Mouse (Mus musculus) midbrain, embryonic 11.5 days (tissue): Measurements from ENCODE around the gene Ly6g6c. TPM values are rescaled to one million over a fixed set of nuclear protein-coding genes. Genes with fewer than 3 reads are reported as not detected.
A peak's percentile ranks its signal among the peaks of the same experiment; 100 is the strongest.

Experiments
- ATAC-seq: fragments of 200-750 bp; cut with Nextera tagmentation; 2 replicates; pipeline ENCODE4 v1.8.0; 2017; ENCODE audit warnings: moderate TSS enrichment, moderate library complexity; ENCODE audit not compliant: low FRiP score
- DNase-seq: peaks from one replicate; pipeline ENCODE4 v3.0.0; 2015; ENCODE audit warnings: low spot score; ENCODE audit errors: missing footprints
- H3K27ac ChIP-seq: fragments of 300-500 bp; sonication (generic); 2 replicates; pipeline ENCODE4 v1.5.1; 2014; ENCODE audit warnings: low read depth, low read length
- H3K27me3 ChIP-seq: fragments of 300-500 bp; sonication (generic); 2 replicates; pipeline ENCODE4 v1.6.1; 2014; ENCODE audit warnings: mild to moderate bottlenecking, low read length, moderate library complexity, mixed read lengths; ENCODE audit not compliant: control insufficient read depth, insufficient read depth
- H3K36me3 ChIP-seq: fragments of 300-500 bp; sonication (generic); 2 replicates; pipeline ENCODE4 v1.6.1; 2014; ENCODE audit warnings: mild to moderate bottlenecking, low read length, moderate library complexity, mixed read lengths; ENCODE audit not compliant: control insufficient read depth, insufficient read depth
- H3K4me1 ChIP-seq: fragments of 300-500 bp; sonication (generic); 2 replicates; pipeline ENCODE4 v1.6.1; 2014; ENCODE audit warnings: low read length; ENCODE audit not compliant: control insufficient read depth, insufficient read depth
- H3K4me2 ChIP-seq: fragments of 300-500 bp; sonication (generic); 2 replicates; pipeline ENCODE4 v1.6.1; 2014; ENCODE audit warnings: mild to moderate bottlenecking, moderate library complexity
- H3K4me3 ChIP-seq: fragments of 300-500 bp; sonication (generic); 2 replicates; pipeline ENCODE4 v1.5.1; 2014; ENCODE audit warnings: low read depth, low read length
- H3K9ac ChIP-seq: fragments of 300-500 bp; sonication (generic); 2 replicates; pipeline ENCODE4 v1.6.1; 2014; ENCODE audit warnings: low read length
- H3K9me3 ChIP-seq: fragments of 300-500 bp; sonication (generic); 2 replicates; pipeline ENCODE4 v1.6.1; 2016; ENCODE audit warnings: low read length; ENCODE audit not compliant: control insufficient read depth
- WGBS: fragments of 180-500 bp; shearing (Covaris S2); extraction: QIAGEN DNeasy Blood & Tissue Kit; methylation state at CpG from one replicate; pipeline ENCODE4 v1.1.7; 2014; 5-methylcytosine and 5-hydroxymethylcytosine counted together
- polyA plus RNA-seq: library from polyadenylated mRNA; unstranded; fragments of >200 nt; fragmentation: Nextera tagmentation; extraction: Ambion mirVana; gene quantifications from 2 replicates; pipeline ENCODE4 v1.2.1, GENCODE M21; 2014

Ly6g6c gene
- polyA plus RNA-seq, 1 experiment from 2014 or later = not detected

DNA sequence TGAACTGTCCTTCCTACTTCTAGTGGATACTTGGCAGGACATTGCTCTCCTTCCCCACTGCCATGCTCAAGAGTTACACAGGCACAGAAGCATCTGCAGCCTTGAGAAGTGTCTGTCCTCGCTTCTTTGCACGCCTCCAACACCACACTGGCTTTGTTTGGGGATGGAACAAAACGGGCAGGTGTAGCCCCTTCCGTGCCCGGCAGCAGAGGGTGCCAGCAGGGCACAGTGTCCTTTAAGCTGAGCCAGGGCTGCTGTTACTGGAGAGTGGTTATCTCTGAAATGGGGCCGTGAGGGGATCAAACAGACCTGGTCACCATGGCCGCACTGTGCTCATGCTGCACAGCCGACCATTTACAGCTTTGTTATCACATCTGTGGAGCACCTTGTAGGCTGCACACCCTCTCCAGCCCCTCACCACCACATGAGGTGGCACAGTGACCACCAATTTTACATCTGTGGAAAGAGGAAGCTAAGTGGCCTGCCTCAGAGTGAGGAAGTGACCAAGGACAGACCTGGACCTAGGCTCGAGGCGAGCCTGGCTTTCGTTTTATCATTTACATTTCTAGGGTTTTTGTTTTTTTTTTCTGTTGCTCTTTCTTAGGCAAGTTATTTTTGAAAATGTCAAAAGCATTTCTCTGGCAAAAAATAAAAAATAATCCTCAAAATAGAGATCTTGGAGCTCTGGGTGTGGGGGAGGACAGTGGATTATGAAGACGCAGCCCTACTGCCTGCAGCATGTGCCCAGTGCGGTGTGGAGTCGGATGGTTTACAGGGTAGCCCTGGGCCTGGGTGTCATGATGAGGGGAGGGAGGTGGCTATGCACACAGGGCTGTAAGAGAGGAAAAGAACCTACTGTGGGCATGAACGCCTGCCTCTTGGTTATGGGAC is 29.5 kb downstream of the Ly6g6c start:
- DNase-seq (no peak), ATAC-seq (no peak)
- H3K4me3 ChIP-seq = no peak overlapping the region
- no peak overlapping the region for H3K27ac ChIP-seq
- H3K27me3 ChIP-seq = no peaks in the 10 kb centered on the region
- WGBS = 91% methylated on average over 15 of the region's 15 CpGs
- H3K9me3 ChIP-seq = no peaks in the 10 kb centered on the region
- H3K36me3 ChIP-seq = peaks cover 5% of the 10 kb centered on the region; the same call in 1 of the 2 replicates
- H3K9ac ChIP-seq = no peak overlapping the region
- H3K4me1 ChIP-seq = peaks cover 5% of the 10 kb centered on the region
- no peak overlapping the region for H3K4me2 ChIP-seq

- Histone ChIP-seq H3K27me3 (no peaks in the 10 kb centered on the region), H3K36me3 (peaks cover 10% of the 10 kb centered on the region), H3K4me2 (no peak overlapping the region), H3K9ac (no peak overlapping the region), H3K27ac (no peak overlapping the region), H3K4me1 (no peaks in the 10 kb centered on the region), H3K9me3 (no peaks in the 10 kb centered on the region), H3K4me3 (no peak overlapping the region)
- WGBS = 82% methylated on average over 12 of the region's 12 CpGs
- ATAC-seq (no peak), DNase-seq (no peak)
These were observed 31.4 kb downstream of the Ly6g6c start for GRCm38 (mm10) chr17:35096597-35096996.

- WGBS = 70% methylated on average over 12 of the region's 12 CpGs
- H3K9me3 ChIP-seq = no peaks in the 10 kb centered on the region
- DNase-seq = peak; percentile 73
- ATAC-seq = no peak
- no peaks in the 10 kb centered on the region for H3K4me1 ChIP-seq
- H3K4me3 ChIP-seq = no peak overlapping the region
- no peak overlapping the region for H3K27ac ChIP-seq
- H3K4me2 ChIP-seq = no peak overlapping the region
- H3K27me3 ChIP-seq = no peaks in the 10 kb centered on the region
- H3K36me3 ChIP-seq = peaks cover 10% of the 10 kb centered on the region
- H3K9ac ChIP-seq = no peak overlapping the region
These were observed 32.0 kb downstream of the Ly6g6c start for GRCm38 (mm10) chr17:35097164-35097655.

- no peak overlapping the region for H3K4me2 ChIP-seq
- DNase-seq (no peak), ATAC-seq (no peak)
- peaks cover 8% of the 10 kb centered on the region for H3K36me3 ChIP-seq
- H3K27me3 ChIP-seq = no peaks in the 10 kb centered on the region
- 77% methylated on average over 10 of the region's 10 CpGs for WGBS
- H3K9ac ChIP-seq = no peak overlapping the region
- H3K9me3 ChIP-seq = no peaks in the 10 kb centered on the region
- H3K27ac ChIP-seq = no peak overlapping the region
- no peak overlapping the region for H3K4me3 ChIP-seq
- no peaks in the 10 kb centered on the region for H3K4me1 ChIP-seq
These were observed 35.1 kb downstream of the Ly6g6c start for GRCm38 (mm10) chr17:35100196-35100765.

GRCm38 (mm10) chr17:35101161-35101560 is 36.0 kb downstream of the Ly6g6c start:
- Histone ChIP-seq H3K36me3 (peaks cover 8% of the 10 kb centered on the region), H3K4me1 (peaks cover 5% of the 10 kb centered on the region), H3K4me2 (no peak overlapping the region), H3K4me3 (no peak overlapping the region), H3K27ac (no peak overlapping the region), H3K9ac (no peak overlapping the region), H3K27me3 (no peaks in the 10 kb centered on the region), H3K9me3 (no peaks in the 10 kb centered on the region)
- DNase-seq (no peak), ATAC-seq (no peak)
- WGBS = 89% methylated on average over 11 of the region's 11 CpGs

DNA sequence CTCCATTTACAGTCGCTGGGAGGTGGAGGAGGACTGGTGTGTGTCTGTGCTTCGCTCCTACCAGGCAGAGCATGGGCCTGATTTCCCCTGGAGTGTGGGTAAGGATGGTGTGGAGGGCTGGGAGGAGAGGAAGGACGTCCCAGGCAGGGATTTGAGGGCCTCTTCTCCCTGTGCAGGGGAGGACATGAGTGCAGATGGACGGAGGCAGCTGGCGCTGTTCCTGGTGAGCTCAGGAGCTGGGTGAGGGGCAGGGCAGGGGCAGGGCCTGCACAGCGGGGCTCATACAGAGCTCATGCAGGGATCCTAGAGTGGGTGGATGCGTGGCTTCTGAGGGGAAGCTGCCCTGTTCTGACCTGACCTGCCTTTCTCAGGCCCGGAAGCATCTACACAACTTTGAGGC is 37.1 kb downstream of the Ly6g6c start:
- no peak overlapping the region for H3K9ac ChIP-seq
- H3K36me3 ChIP-seq = peaks cover 6% of the 10 kb centered on the region
- H3K27me3 ChIP-seq = no peaks in the 10 kb centered on the region
- no peak overlapping the region for H3K4me3 ChIP-seq
- DNase-seq (no peak), ATAC-seq (no peak)
- 76% methylated on average over 8 of the region's 8 CpGs for WGBS
- H3K9me3 ChIP-seq = no peaks in the 10 kb centered on the region
- H3K27ac ChIP-seq = no peak overlapping the region
- no peak overlapping the region for H3K4me2 ChIP-seq
- peaks cover 8% of the 10 kb centered on the region for H3K4me1 ChIP-seq

GRCm38 (mm10) chr17:35103221-35103690 is 38.1 kb downstream of the Ly6g6c start:
- H3K9ac ChIP-seq = no peak overlapping the region
- H3K4me1 ChIP-seq = peaks cover 8% of the 10 kb centered on the region
- WGBS = 66% methylated on average over 6 of the region's 6 CpGs
- no peak overlapping the region for H3K4me3 ChIP-seq
- no peak overlapping the region for H3K4me2 ChIP-seq
- peaks cover 4% of the 10 kb centered on the region for H3K36me3 ChIP-seq
- DNase-seq = no peak
- no peaks in the 10 kb centered on the region for H3K9me3 ChIP-seq
- no peaks in the 10 kb centered on the region for H3K27me3 ChIP-seq
- H3K27ac ChIP-seq = no peak overlapping the region
- no peak for ATAC-seq

DNA sequence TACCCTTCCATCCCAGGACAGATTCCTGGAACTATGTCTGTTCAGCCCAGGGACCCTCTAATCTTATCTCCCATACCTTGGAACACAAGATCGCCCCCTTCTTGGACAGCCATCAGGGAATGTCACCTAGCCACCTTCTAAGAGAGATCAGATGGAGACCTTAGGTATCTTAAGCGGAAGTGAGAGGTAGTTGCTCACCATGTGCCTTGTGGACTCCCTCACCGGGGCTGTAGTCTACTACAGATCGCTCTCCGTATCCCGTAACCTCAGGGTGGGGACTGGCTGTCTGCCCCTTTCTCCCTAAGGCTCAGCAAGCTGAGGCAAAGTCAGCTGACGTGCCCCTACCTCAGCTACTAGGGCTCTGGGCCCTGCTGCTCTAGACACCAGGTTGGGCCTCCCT is 38.9 kb downstream of the Ly6g6c start:
- no peak for ATAC-seq
- Histone ChIP-seq H3K36me3 (peaks cover 4% of the 10 kb centered on the region), H3K4me2 (no peak overlapping the region)

GRCm38 (mm10) chr17:35104754-35105153 is 39.6 kb downstream of the Ly6g6c start:
- H3K27me3 ChIP-seq = no peaks in the 10 kb centered on the region
- no peak for DNase-seq
- no peak overlapping the region for H3K4me2 ChIP-seq
- 81% methylated on average over 6 of the region's 6 CpGs for WGBS
- H3K9ac ChIP-seq = no peak overlapping the region
- H3K4me3 ChIP-seq = no peak overlapping the region
- no peaks in the 10 kb centered on the region for H3K9me3 ChIP-seq
- no peak for ATAC-seq
- H3K27ac ChIP-seq = no peak overlapping the region
- peaks cover 4% of the 10 kb centered on the region for H3K36me3 ChIP-seq
- peaks cover 8% of the 10 kb centered on the region for H3K4me1 ChIP-seq

More for the DNA sequence above, 38.9 kb downstream of the Ly6g6c start:
- Histone ChIP-seq H3K4me1 (peaks cover 8% of the 10 kb centered on the region), H3K4me3 (no peak overlapping the region), H3K9me3 (no peaks in the 10 kb centered on the region), H3K27ac (no peak overlapping the region), H3K27me3 (no peaks in the 10 kb centered on the region), H3K9ac (no peak overlapping the region)
- DNase-seq = no peak
- WGBS = 95% methylated on average over 7 of the region's 7 CpGs
